Mouse (Mus musculus): Measurements from ENCODE around the gene Rgs9.

DNA sequence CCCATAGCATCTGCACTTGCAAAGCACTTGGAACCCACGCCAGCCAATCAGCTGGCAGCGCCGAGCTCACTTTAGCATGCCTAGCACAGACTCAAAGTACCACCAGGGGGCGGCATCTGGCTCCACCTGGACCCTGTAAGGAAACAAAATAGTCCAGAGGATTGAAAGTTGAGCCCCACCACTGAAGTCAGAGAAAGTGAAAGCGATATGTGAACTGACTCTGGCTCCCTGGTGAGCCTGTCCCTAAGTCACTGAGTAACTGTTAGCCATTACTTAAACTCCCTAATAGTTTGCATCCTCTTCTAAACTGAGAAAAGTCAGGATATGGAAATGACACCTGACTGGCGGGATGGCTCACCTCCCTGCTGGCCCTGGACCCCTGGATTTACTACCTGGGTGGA, 33.5 kb upstream of the Rgs9 start:
- TF ChIP-seq POLR2A (IDR thresholded peaks at IDR 0.05; ENCODE audit: insufficient read depth, low read length) (no peak), EP300 (IDR thresholded peaks at IDR 0.05; ENCODE audit: insufficient read depth, low read depth, low read length) (0 out of 2 replicates have a peak, but pooled peaks have one; percentile 43)

Measured in ES-Bruce4 (cell line).